Mouse (Mus musculus) left cerebral cortex, postnatal 14 days (tissue): ENCODE data around the gene Klhl18. TPM values are rescaled to one million over a fixed set of nuclear protein-coding genes. Genes with fewer than 3 reads are reported as not detected.
A peak's percentile ranks its signal among the peaks of the same experiment; 100 is the strongest.
"Not testable (repeated sequence)": the region's sequence is repeated elsewhere in the genome, so short reads cannot be mapped to it uniquely, and the experiment has no call there.

Source experiments
- DNase-seq, 2 experiments: peaks; one replicate each; pipeline ENCODE4 v3.0.0; 2021 to 2022; ENCODE audit warnings: low spot score in 2 of 2, mixed read lengths in 1 of 2
- intact Hi-C: fragments of 180-260 bp; cut with DNase I; formaldehyde crosslinking; loops from one replicate; pipeline ENCODE4 v1.15.1; 2025
- total RNA-seq, 2 experiments: library from RNA; stranded (reverse); gene quantifications; 2 replicates each; pipeline ENCODE4 v1.2.3; 2021

Klhl18 gene
- total RNA-seq, 2 experiments from 2014 or later = 31.4 to 33.8 TPM

- intact Hi-C loops = loop anchor here (10.0 kb wide), 1 partner anchor 185 kb away; the partner anchor contains the start of gene Nradd
- DNase-seq = no peak
Observed at GRCm38 (mm10) chr9:110440049-110440448, 36.4 kb downstream of the Klhl18 start.

DNA sequence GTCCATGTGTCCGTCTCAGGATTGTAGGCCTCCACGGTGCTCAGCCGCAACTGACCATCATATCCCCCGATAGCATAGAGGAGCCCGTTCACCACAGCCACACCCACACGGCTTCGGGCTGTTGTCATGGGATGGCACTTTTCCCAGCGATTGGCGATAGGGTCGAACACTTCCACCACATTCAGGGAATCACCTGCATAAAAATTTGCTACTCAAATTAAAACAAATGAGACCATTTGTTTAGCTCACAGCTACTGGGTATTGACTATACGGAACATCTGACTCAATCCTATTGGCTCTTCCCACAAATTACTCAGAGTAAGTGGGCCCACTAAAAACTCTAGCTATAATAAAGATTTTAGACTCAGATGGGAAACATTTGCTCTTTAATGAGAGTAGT lies 40.5 kb downstream of the Klhl18 start:
- DNase-seq = no peak
- intact Hi-C loops = no loop called here

- intact Hi-C loops = no loop called here
- DNase-seq = no peak
Observed at GRCm38 (mm10) chr9:110433045-110433444, 43.4 kb downstream of the Klhl18 start.

- intact Hi-C loops = no loop called here
- peak; percentile 45 to 81 for DNase-seq
Observed at GRCm38 (mm10) chr9:110431241-110431640, 45.3 kb downstream of the Klhl18 start.

- no peak for DNase-seq
- intact Hi-C loops = loop anchor here (10.0 kb wide), 1 partner anchor 445 kb away; no protein-coding TSS in a partner anchor
Observed at GRCm38 (mm10) chr9:110419511-110420112, 56.9 kb downstream of the Klhl18 start, which contains the start of gene Ngp. TSS of gene Ngp (plus strand) at chr9:110419747.

DNA sequence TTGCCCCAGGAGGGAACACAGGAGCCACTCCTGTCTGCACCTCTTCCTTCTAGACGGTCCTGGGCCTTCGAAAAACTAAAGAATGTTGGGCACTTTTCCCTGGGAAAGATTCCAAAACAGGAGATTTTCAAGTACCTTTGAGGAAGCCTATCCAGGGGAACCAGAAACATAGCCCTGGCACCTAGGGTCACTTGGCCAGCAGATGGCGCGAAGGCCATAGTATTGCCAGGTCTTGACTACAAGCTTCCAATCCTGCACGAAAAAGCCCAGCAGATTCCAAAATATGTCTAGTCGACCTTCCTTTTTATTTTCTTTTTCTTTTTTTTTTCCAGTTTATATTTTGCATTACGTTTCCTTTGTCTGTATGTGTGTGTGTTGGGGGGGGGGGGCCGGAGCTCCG lies 62.7 kb downstream of the Klhl18 start:
- intact Hi-C loops = loop anchor here (2.0 to 10.0 kb wide), 4 partner anchors 119 to 451 kb away; partner anchors contain the start of gene Setd2
- peak; percentile 37 to 49 for DNase-seq

GRCm38 (mm10) chr9:110412926-110413325 lies 63.6 kb downstream of the Klhl18 start:
- DNase-seq = no peak
- intact Hi-C loops = loop anchor here (2.0 to 10.0 kb wide), 4 partner anchors 120 to 452 kb away; partner anchors contain the start of gene Setd2

- intact Hi-C loops = loop anchor here (5.0 to 10.0 kb wide), 3 partner anchors 296 to 454 kb away; no protein-coding TSS in a partner anchor
- DNase-seq = peak; percentile 81 to 83
Observed at GRCm38 (mm10) chr9:110410908-110411887, 65.3 kb downstream of the Klhl18 start.

DNA sequence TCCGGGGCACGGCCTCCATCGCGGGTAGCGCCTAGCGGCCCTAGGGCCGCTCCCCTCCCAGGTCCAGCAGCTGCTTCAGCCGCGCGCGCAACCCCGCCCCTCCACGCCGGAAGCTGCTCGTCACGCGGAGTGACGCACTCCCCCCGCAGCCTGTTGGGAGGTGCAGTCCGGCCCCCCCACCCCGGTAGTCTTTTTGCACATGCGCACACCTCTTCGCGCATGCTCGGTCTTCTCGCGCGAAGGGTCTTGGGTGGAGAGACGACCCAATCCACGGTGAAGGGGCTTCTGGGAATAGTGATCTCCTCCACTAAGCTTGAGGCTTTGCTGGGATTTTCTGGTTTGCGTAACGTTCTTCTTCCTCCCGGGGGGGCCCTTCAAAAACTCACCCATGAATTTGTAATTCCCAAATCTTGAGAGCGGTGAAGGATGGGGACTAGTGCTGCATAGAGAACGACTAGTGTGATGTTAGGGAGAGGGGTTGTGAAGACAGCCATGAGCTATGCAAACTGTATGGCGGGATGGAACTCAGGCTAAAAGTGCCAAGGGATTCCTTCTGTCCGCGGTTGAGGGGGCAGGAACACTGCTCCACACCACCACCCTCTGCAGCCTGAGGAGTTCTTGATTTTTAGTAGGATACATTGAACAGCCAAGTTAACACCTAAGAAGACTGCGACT lies 68.3 kb downstream of the Klhl18 start, which contains the start of gene Ptpn23:
Gene Ptpn23, minus strand, starts transcription at position 115 of the 675 bp plus-strand sequence.
- peak; percentile 95 to 96 for DNase-seq
- intact Hi-C loops = no loop called here

GRCm38 (mm10) chr9:110407311-110408098 lies 69.0 kb downstream of the Klhl18 start:
- DNase-seq = no peak
- intact Hi-C loops = no loop called here

GRCm38 (mm10) chr9:110403240-110403639 lies 73.3 kb downstream of the Klhl18 start:
- intact Hi-C loops, DNase-seq: not testable (repeated sequence)

- no peak for DNase-seq
- intact Hi-C loops = no loop called here
Observed at GRCm38 (mm10) chr9:110402731-110403130, 73.8 kb downstream of the Klhl18 start.

- intact Hi-C loops = no loop called here
- DNase-seq = no peak
Observed at GRCm38 (mm10) chr9:110400650-110401049, 75.8 kb downstream of the Klhl18 start.

GRCm38 (mm10) chr9:110393295-110393694 lies 83.2 kb downstream of the Klhl18 start:
- intact Hi-C loops = no loop called here
- no peak for DNase-seq

DNA sequence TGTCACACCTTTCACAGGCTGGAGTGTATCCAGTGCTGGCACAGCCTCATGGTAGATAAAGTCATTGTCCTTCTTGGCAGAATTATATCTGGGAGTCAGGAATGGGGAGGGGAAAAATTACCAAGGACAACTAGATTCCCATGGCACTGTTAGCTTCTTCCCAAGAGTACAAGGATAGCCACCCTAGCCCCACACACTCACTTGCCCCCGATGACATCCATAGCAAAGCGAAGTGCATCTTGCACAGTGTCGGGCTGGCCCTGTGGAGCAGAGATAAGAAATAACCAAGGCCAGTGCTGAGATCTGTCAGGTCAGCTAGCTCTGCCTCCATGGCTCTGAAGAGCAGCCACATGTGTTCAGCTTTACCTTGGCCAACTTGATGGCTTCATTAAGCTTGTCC lies 85.7 kb downstream of the Klhl18 start:
- no peak for DNase-seq
- intact Hi-C loops = no loop called here

- intact Hi-C loops = no loop called here
- no peak for DNase-seq
Observed at GRCm38 (mm10) chr9:110388011-110388410, 88.5 kb downstream of the Klhl18 start.

DNA sequence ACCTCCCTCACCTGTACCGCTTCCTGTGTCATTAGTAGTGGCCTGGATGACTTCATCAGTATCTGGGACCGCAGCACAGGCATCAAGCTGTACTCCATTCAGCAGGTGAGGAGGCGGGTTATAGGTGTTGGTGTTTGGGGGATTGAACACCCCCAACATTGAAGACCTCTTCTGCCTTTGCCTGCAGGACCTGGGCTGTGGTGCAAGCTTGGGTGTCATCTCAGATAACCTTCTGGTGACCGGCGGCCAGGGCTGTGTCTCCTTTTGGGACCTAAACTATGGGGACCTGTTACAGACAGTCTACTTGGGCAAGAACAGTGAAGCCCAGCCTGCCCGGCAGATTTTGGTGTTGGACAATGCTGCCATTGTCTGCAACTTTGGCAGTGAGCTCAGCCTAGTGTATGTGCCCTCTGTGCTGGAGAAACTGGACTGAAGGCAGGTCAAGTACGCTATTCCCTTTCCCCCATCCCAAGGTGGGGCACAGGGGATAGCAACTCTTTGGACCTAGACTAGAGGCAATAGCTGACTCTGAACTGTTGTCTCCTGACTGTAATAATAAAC lies 92.0 kb downstream of the Klhl18 start:
- intact Hi-C loops = no loop called here
- DNase-seq = no peak

GRCm38 (mm10) chr9:110381292-110381691 lies 95.2 kb downstream of the Klhl18 start:
- DNase-seq = no peak
- intact Hi-C loops = no loop called here
